Comparison of ENCODE assay signal across 14 mouse cellular contexts in the genomic region with DNA sequence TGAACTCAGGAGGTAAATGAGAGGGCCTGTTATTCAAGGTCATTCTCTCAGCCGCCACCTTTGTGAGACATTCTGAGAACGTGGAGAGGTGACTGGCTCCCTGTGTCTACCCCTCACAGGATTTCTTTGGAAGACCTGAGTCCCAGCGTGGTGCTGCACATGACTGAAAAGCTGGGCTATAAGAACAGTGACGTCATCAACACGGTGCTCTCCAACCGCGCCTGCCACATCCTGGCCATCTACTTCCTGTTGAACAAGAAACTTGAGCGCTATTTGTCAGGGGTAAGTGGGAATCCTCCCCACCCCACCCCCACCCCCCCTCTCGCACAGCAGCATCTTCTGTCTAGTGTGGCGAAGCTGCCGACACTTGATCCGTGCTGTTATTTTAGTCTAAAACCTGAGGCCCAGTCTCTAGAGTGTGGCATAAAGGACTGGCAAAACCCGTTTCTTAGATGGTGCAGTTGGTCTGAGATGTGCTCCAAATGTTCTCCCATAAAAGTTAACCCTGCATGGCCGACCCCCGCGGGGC.
A peak's percentile ranks its signal among the peaks of the same experiment; 100 is the strongest.
DNase-seq lines count a peak whose midpoint lies in the region; ATAC-seq lines count a peak whose summit lies in the region.
"Had no signal": no experiment of that assay in that cellular context is flagged by ENCODE, and none has a peak within 500 bp of the region (broad histone marks: within the 10 kb centered on the region; RNA-seq: fewer than 3 reads in every experiment).

No protein-coding gene starts in this region.

- H3K9me3 ChIP-seq in forebrain, embryonic 15.5 days, result no peaks in the 10 kb centered on the region
- H3K9me3 ChIP-seq in limb, embryonic 10.5 days (replicated peaks), result no peaks in the 10 kb centered on the region; the same call in 1 of the 2 replicates
- H3K9me3 ChIP-seq: midbrain, embryonic 13.5 days; neural tube, embryonic 13.5 days had no signal

- peaks cover 63% of the 10 kb centered on the region for H3K36me3 ChIP-seq in forebrain, embryonic 15.5 days
- peaks cover 100% of the 10 kb centered on the region for H3K36me3 ChIP-seq in limb, embryonic 10.5 days

- H3K27me3 ChIP-seq in forebrain, embryonic 15.5 days, result no peaks in the 10 kb centered on the region
- H3K27me3 ChIP-seq in limb, embryonic 10.5 days (ENCODE audit: low read depth, poor library complexity, severe bottlenecking), result no peaks in the 10 kb centered on the region
- H3K27me3 ChIP-seq: midbrain, embryonic 13.5 days; neural tube, embryonic 13.5 days had no signal

- WGBS in forebrain, embryonic 15.5 days, result 89% methylated on average over 16 of the region's 16 CpGs
- 93% methylated on average over 16 of the region's 16 CpGs for WGBS in limb, embryonic 10.5 days

- ATAC-seq in granulocyte monocyte progenitor cell, adult 5-6 weeks (replicated peaks; ENCODE audit: poor library complexity, severe bottlenecking), result peak; percentile 92
- ATAC-seq in forebrain, embryonic 15.5 days (replicated peaks), result no peak
- ATAC-seq: forebrain, postnatal 0 days; midbrain, embryonic 13.5 days had no signal

- no peak overlapping the region for H3K4me3 ChIP-seq in forebrain, embryonic 15.5 days
- H3K4me3 ChIP-seq in limb, embryonic 10.5 days, result no peak overlapping the region
- H3K4me3 ChIP-seq: midbrain, embryonic 13.5 days; neural tube, embryonic 13.5 days had no signal

- DNase-seq in CD4-positive, CD25-positive, alpha-beta regulatory T cell, adult 2 months (ENCODE audit: low read depth, low spot score), result peak; percentile 84
- DNase-seq in ES-CJ7 (ENCODE audit: low read depth, low spot score), result peak; percentile 92
- DNase-seq in thymus, postnatal 0 days (ENCODE audit: low spot score), result peak; percentile 85
- DNase-seq in limb, embryonic 10.5 days (ENCODE audit: low spot score), result no peak
- no peak for DNase-seq in spleen, adult 18-20 months
- DNase-seq: adrenal gland, adult 2 months; cerebellum, postnatal 10 days; forebrain, postnatal 0 days; gastrocnemius, postnatal 36 days; lung, postnatal 10 days had no signal

- H3K9ac ChIP-seq in forebrain, embryonic 15.5 days (replicated peaks), result no peak overlapping the region
- H3K9ac ChIP-seq: forebrain, postnatal 0 days; midbrain, embryonic 13.5 days; neural tube, embryonic 13.5 days had no signal

- no peaks in the 10 kb centered on the region for H3K4me1 ChIP-seq in forebrain, embryonic 15.5 days
- H3K4me1 ChIP-seq in limb, embryonic 10.5 days, result no peaks in the 10 kb centered on the region
- H3K4me1 ChIP-seq: midbrain, embryonic 13.5 days; neural tube, embryonic 13.5 days had no signal

- no peak overlapping the region for H3K4me2 ChIP-seq in forebrain, embryonic 15.5 days (replicated peaks)
- H3K4me2 ChIP-seq: midbrain, embryonic 13.5 days; neural tube, embryonic 13.5 days had no signal

- no peak overlapping the region for H3K27ac ChIP-seq in forebrain, embryonic 15.5 days (replicated peaks)
- no peak overlapping the region for H3K27ac ChIP-seq in limb, embryonic 10.5 days
- H3K27ac ChIP-seq: midbrain, embryonic 13.5 days; neural tube, embryonic 13.5 days had no signal

Comparison
In these comparisons a context has a peak if more than half of its experiments do, and no peak if none do; other contexts are left out.
1. DNase-seq: peak in CD4-positive, CD25-positive, alpha-beta regulatory T cell, adult 2 months (single experiment), ES-CJ7 (single experiment) and thymus, postnatal 0 days (single experiment); none in limb, embryonic 10.5 days (single experiment) and spleen, adult 18-20 months (0 of 2).